Mouse (Mus musculus): Measurements from ENCODE around the gene Gm4846. TPM values are rescaled to one million over a fixed set of nuclear protein-coding genes. Genes with fewer than 3 reads are reported as not detected.
"Not testable (repeated sequence)": the region's sequence is repeated elsewhere in the genome, so short reads cannot be mapped to it uniquely, and the experiment has no call there.

Gene Gm4846
- not detected in 2 replicates for polyA plus RNA-seq (2014; fragmentation: Nextera tagmentation; extraction: Ambion mirVana)

DNA sequence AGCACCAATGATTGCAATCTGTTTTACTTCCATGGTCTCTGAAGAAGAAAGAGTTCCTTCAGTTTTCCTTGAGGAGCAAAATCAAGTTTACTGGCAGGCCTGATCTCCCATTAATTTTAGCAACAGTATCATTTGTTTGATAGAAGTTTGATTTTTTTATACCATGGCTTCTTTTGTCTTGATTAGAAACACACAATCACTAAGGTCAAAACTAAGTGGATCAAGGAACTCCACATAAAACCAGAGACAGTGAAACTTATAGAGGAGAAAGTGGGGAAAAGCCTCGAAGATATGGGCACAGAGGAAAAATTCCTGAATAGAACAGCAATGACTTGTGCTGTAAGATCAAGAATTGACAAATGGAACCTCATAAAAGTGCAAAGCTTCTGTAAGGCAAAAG is at the start of gene Gm4846:
TSS of gene Gm4846 (minus strand) at position 101 of the 400 bp plus-strand sequence.
- not testable (repeated sequence) for H3K4me2 ChIP-seq (ENCODE audit: low read length)

DNA sequence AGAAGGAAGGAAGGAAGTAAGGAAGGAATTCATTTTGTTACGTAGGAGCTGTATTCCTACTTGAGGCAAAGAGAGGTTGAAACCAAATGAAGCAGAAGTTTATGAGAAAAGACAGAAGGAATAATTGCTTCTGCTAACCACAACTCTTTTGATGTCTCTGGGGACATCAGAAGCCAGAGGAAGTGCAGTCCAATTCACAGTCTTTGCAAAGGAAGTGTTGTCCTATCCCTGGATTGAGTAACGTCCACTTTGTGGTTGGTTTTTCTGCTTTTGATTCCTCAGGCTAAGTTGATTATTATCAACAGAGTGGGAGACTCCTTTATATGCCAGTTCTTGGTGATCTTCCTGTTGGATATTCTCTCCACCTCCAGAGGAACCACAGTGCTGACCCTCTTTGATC is 34.1 kb upstream of the Gm4846 start:
- not testable (repeated sequence) for H3K9ac ChIP-seq (ENCODE audit: low read length); H3K4me2 ChIP-seq (ENCODE audit: low read length); H3K9me3 ChIP-seq (ENCODE audit: control insufficient read depth, low read length); ATAC-seq (replicated peaks; ENCODE audit: low FRiP score, low TSS enrichment, low read depth); H3K4me3 ChIP-seq (ENCODE audit: low read depth, low read length); H3K27me3 ChIP-seq (replicated peaks; ENCODE audit: control insufficient read depth, insufficient read depth, low read length); H3K27ac ChIP-seq (ENCODE audit: low read depth); DNase-seq (ENCODE audit: low spot score); H3K36me3 ChIP-seq (ENCODE audit: control insufficient read depth, insufficient read depth, low read length); H3K4me1 ChIP-seq (replicated peaks; ENCODE audit: control insufficient read depth, insufficient read depth, low read length)
- 82% methylated on average over 2 of the region's 2 CpGs for WGBS

More for the DNA sequence above, at the start of gene Gm4846:
- not testable (repeated sequence) for H3K27ac ChIP-seq (ENCODE audit: low read depth); H3K36me3 ChIP-seq (ENCODE audit: control insufficient read depth, insufficient read depth, low read length); H3K4me1 ChIP-seq (replicated peaks; ENCODE audit: control insufficient read depth, insufficient read depth, low read length); H3K4me3 ChIP-seq (ENCODE audit: low read depth, low read length); H3K9ac ChIP-seq (ENCODE audit: low read length); H3K9me3 ChIP-seq (ENCODE audit: control insufficient read depth, low read length); ATAC-seq (replicated peaks; ENCODE audit: low FRiP score, low TSS enrichment, low read depth); H3K27me3 ChIP-seq (replicated peaks; ENCODE audit: control insufficient read depth, insufficient read depth, low read length); DNase-seq (ENCODE audit: low spot score)
- whole genome bisulfite sequencing = 41% methylated on average over 1 of the region's 1 CpGs

DNA sequence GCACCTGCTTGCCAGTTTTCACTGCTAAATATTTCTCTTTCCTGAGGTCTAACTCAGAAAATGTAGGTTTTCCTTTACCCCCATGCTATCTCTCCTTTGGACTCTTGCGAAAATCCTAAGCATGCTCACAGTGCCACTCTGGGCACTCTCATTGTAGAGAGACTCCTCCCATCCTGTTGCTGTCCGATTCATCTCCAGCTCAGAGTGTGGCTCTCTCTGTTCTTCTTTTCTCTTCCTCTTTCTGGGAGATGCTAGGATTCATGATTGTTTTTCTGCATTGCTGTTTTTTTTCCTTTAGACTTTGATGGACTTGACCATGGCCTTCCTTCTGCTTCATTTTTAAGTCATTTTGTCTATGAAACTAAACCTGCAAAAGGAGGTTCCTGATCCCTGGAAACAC is 27.3 kb upstream of the Gm4846 start:
- H3K9me3 ChIP-seq (ENCODE audit: control insufficient read depth, low read length); H3K4me1 ChIP-seq (replicated peaks; ENCODE audit: control insufficient read depth, insufficient read depth, low read length); H3K4me3 ChIP-seq (ENCODE audit: low read depth, low read length); H3K9ac ChIP-seq (ENCODE audit: low read length); ATAC-seq (replicated peaks; ENCODE audit: low FRiP score, low TSS enrichment, low read depth); DNase-seq (ENCODE audit: low spot score); H3K36me3 ChIP-seq (ENCODE audit: control insufficient read depth, insufficient read depth, low read length); H3K27ac ChIP-seq (ENCODE audit: low read depth); H3K27me3 ChIP-seq (replicated peaks; ENCODE audit: control insufficient read depth, insufficient read depth, low read length); H3K4me2 ChIP-seq (ENCODE audit: low read length): not testable (repeated sequence)
- 78% methylated on average over 2 of the region's 2 CpGs for WGBS

DNA sequence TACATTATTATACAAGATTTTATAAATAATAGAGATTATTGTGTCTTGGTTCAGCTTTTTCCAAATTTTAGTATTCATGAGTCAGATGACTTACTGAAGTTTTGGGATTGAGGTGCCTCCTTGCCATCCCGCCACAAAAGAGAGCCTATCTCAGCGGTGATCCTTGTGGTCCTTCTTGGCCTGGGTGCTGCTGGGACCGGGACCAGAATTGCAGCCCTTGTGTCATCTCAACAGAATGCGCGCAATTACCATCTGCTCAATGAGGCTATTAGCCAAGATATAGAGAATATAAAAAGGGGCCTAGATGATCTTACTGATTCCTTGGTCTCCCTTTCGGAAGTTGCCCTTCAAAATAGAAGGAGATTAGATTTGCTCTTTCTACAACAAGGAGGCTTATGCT is 22.2 kb upstream of the Gm4846 start:
- not testable (repeated sequence) for H3K4me2 ChIP-seq (ENCODE audit: low read length); H3K27me3 ChIP-seq (replicated peaks; ENCODE audit: control insufficient read depth, insufficient read depth, low read length); DNase-seq (ENCODE audit: low spot score); ATAC-seq (replicated peaks; ENCODE audit: low FRiP score, low TSS enrichment, low read depth); H3K27ac ChIP-seq (ENCODE audit: low read depth); H3K9ac ChIP-seq (ENCODE audit: low read length); H3K9me3 ChIP-seq (ENCODE audit: control insufficient read depth, low read length); H3K4me3 ChIP-seq (ENCODE audit: low read depth, low read length); H3K4me1 ChIP-seq (replicated peaks; ENCODE audit: control insufficient read depth, insufficient read depth, low read length); H3K36me3 ChIP-seq (ENCODE audit: control insufficient read depth, insufficient read depth, low read length)
- WGBS = 95% methylated on average over 6 of the region's 6 CpGs

DNA sequence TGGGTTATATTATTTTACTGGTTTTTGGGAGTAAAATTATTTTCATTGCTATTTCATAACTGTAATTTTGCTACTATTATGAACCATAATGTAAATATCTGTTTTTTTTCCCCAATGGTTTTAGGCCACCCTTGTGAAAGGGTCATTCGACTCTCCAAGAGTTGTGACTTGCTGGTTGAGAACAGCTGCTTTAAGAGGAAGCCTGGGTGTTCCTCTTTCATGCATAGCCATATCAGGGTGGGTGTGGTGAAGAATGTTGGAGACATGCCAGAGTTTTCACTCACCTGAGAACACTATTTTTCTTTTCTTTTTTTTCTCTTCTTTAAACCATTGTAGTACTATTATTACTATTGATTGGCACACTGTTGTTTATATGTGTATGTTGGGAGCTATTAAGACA is 19.2 kb upstream of the Gm4846 start:
- WGBS = 82% methylated on average over 1 of the region's 1 CpGs
- no peak overlapping the region for H3K9ac ChIP-seq (ENCODE audit: low read length)
- no peak for ATAC-seq (replicated peaks; ENCODE audit: low FRiP score, low TSS enrichment, low read depth)

DNA sequence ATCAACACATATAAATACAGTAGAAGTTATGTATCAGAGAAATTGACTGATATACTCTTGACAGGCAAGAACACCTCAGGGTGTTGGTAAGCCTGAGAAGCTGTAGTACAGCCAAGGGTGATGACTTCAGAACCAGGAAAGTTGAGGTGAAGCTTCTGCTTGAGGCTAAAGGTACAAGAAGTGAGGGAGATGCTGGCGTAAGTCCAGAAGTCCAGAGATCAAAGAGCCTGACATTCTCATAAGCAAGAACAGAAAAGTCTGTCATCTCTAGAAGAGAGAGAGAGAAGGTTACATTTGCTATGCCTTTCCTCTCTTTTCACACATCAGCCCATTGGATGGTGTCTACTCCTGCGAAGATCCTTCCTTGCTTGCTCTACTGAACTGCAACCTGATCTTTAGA is 6.8 kb upstream of the Gm4846 start:
- H3K4me3 ChIP-seq (ENCODE audit: low read depth, low read length); H3K27ac ChIP-seq (ENCODE audit: low read depth); H3K4me2 ChIP-seq (ENCODE audit: low read length); H3K4me1 ChIP-seq (replicated peaks; ENCODE audit: control insufficient read depth, insufficient read depth, low read length); H3K27me3 ChIP-seq (replicated peaks; ENCODE audit: control insufficient read depth, insufficient read depth, low read length); H3K9ac ChIP-seq (ENCODE audit: low read length); H3K9me3 ChIP-seq (ENCODE audit: control insufficient read depth, low read length); ATAC-seq (replicated peaks; ENCODE audit: low FRiP score, low TSS enrichment, low read depth); DNase-seq (ENCODE audit: low spot score); H3K36me3 ChIP-seq (ENCODE audit: control insufficient read depth, insufficient read depth, low read length): not testable (repeated sequence)
- 89% methylated on average over 2 of the region's 2 CpGs for WGBS

More for the DNA sequence above, 19.2 kb upstream of the Gm4846 start:
- no peak overlapping the region for H3K4me2 ChIP-seq (ENCODE audit: low read length)
- H3K36me3 ChIP-seq (ENCODE audit: control insufficient read depth, insufficient read depth, low read length) = no peaks in the 10 kb centered on the region
- no peaks in the 10 kb centered on the region for H3K4me1 ChIP-seq (replicated peaks; ENCODE audit: control insufficient read depth, insufficient read depth, low read length)
- H3K27ac ChIP-seq (ENCODE audit: low read depth) = no peak overlapping the region
- no peaks in the 10 kb centered on the region for H3K9me3 ChIP-seq (ENCODE audit: control insufficient read depth, low read length)
- H3K4me3 ChIP-seq (ENCODE audit: low read depth, low read length) = no peak overlapping the region
- DNase-seq (ENCODE audit: low spot score) = no peak
- H3K27me3 ChIP-seq (replicated peaks; ENCODE audit: control insufficient read depth, insufficient read depth, low read length) = no peaks in the 10 kb centered on the region

DNA sequence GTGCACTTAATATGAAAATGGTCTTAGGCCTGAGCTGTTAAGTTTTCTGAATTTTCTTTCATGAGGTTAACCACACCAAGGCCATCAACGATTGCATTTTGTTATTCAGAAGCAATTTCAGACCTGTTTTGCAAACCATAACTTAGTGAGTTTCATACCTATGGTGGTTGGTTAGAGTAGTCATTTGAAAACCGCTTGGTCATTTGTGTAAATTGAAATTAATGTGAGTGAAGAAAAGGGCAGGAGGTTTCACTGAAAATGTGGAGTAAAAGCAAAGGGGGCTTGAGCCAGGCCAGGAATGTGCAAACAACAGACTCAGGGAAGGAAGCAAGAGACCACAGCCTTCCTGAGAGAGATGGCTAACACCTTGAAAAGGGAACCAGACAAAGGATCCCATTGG is 17.9 kb downstream of the Gm4846 start:
- H3K4me1 ChIP-seq (replicated peaks; ENCODE audit: control insufficient read depth, insufficient read depth, low read length) = no peaks in the 10 kb centered on the region
- H3K27ac ChIP-seq (ENCODE audit: low read depth) = no peak overlapping the region
- H3K4me2 ChIP-seq (ENCODE audit: low read length) = no peak overlapping the region
- no peak for ATAC-seq (replicated peaks; ENCODE audit: low FRiP score, low TSS enrichment, low read depth)
- DNase-seq (ENCODE audit: low spot score) = no peak
- no peak overlapping the region for H3K9ac ChIP-seq (ENCODE audit: low read length)
- H3K27me3 ChIP-seq (replicated peaks; ENCODE audit: control insufficient read depth, insufficient read depth, low read length) = no peaks in the 10 kb centered on the region
- no peak overlapping the region for H3K4me3 ChIP-seq (ENCODE audit: low read depth, low read length)
- H3K9me3 ChIP-seq (ENCODE audit: control insufficient read depth, low read length) = no peaks in the 10 kb centered on the region
- 82% methylated on average over 2 of the region's 2 CpGs for WGBS
- no peaks in the 10 kb centered on the region for H3K36me3 ChIP-seq (ENCODE audit: control insufficient read depth, insufficient read depth, low read length)

DNA sequence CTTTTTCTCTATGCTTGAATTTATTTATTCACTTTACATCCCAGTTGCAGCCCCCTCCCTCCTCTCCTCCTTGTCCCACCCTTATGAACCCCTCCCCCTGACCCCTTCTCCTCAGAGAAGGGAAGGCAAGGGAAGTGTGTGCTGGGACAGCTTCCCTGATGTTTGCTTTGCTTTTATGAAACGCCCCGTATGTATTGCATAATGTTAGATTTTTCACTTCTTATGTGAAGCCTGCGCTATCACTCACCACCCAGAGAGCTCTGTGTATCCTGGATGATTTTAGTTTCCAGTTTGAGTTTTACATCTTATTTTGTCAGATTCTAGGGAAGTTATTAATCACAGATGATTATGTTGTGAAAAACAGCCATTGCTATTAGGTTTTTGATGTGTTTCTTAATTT is 30.2 kb downstream of the Gm4846 start:
- Histone ChIP-seq H3K4me3 (ENCODE audit: low read depth, low read length) (no peak overlapping the region), H3K4me2 (ENCODE audit: low read length) (no peak overlapping the region), H3K9me3 (ENCODE audit: control insufficient read depth, low read length) (no peaks in the 10 kb centered on the region), H3K27me3 (replicated peaks; ENCODE audit: control insufficient read depth, insufficient read depth, low read length) (no peaks in the 10 kb centered on the region), H3K36me3 (ENCODE audit: control insufficient read depth, insufficient read depth, low read length) (no peaks in the 10 kb centered on the region), H3K27ac (ENCODE audit: low read depth) (no peak overlapping the region), H3K9ac (ENCODE audit: low read length) (no peak overlapping the region), H3K4me1 (replicated peaks; ENCODE audit: control insufficient read depth, insufficient read depth, low read length) (no peaks in the 10 kb centered on the region)
- WGBS = 86% methylated on average over 3 of the region's 3 CpGs
- DNase-seq (ENCODE audit: low spot score) (no peak), ATAC-seq (replicated peaks; ENCODE audit: low FRiP score, low TSS enrichment, low read depth) (no peak)

DNA sequence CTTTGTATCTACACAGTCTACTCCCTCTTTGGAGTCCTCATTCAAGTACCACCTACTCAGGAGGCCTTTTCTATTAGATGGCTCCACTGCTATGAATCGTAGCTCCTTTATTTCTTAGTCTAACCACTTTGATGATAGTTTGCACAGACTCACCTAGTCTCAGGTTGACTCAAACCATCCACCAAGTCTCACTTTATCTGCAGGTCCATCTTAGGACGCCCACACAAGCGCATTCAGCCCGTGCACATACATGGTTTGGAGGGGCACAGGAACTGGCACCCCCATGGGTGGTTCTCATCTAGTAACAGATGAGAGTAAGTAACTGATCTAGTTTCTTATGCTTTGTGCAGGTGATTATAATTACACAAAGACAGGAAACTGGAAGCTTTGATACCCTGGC is 34.8 kb downstream of the Gm4846 start:
- no peak overlapping the region for H3K4me3 ChIP-seq (ENCODE audit: low read depth, low read length)
- no peaks in the 10 kb centered on the region for H3K9me3 ChIP-seq (ENCODE audit: control insufficient read depth, low read length)
- H3K36me3 ChIP-seq (ENCODE audit: control insufficient read depth, insufficient read depth, low read length) = no peaks in the 10 kb centered on the region
- H3K9ac ChIP-seq (ENCODE audit: low read length) = no peak overlapping the region
- WGBS = 91% methylated on average over 4 of the region's 4 CpGs
- no peak overlapping the region for H3K4me2 ChIP-seq (ENCODE audit: low read length)
- no peaks in the 10 kb centered on the region for H3K27me3 ChIP-seq (replicated peaks; ENCODE audit: control insufficient read depth, insufficient read depth, low read length)
- ATAC-seq (replicated peaks; ENCODE audit: low FRiP score, low TSS enrichment, low read depth) (no peak), DNase-seq (ENCODE audit: low spot score) (no peak)
- H3K4me1 ChIP-seq (replicated peaks; ENCODE audit: control insufficient read depth, insufficient read depth, low read length) = no peaks in the 10 kb centered on the region
- H3K27ac ChIP-seq (ENCODE audit: low read depth) = no peak overlapping the region

Measured in intestine, embryonic 14.5 days (tissue).